Mouse (Mus musculus) embryonic fibroblast, embryonic 13.5 days (primary cell): Measurements from ENCODE around the gene Ppip5k2.

Experiments
- CTCF ChIP-seq: IDR thresholded peaks from 2 replicates; pipeline ENCODE4 v1.5.1; 2011; ENCODE audit warnings: mild to moderate bottlenecking, control low read depth, low read length, moderate library complexity, borderline replicate concordance; ENCODE audit not compliant: insufficient read depth
- POLR2A ChIP-seq: IDR thresholded peaks from 2 replicates; pipeline ENCODE4 v1.6.1; 2011; ENCODE audit warnings: low read depth, mild to moderate bottlenecking, control low read depth, low read length, moderate library complexity

GRCm38 (mm10) chr1:97693825-97694224, 76.4 kb downstream of the Ppip5k2 start:
- TF ChIP-seq CTCF (no peak), POLR2A (no peak)
